Mouse (Mus musculus): ENCODE data around the gene Zbtb24.
A peak's percentile ranks its signal among the peaks of the same experiment; 100 is the strongest.

DNA sequence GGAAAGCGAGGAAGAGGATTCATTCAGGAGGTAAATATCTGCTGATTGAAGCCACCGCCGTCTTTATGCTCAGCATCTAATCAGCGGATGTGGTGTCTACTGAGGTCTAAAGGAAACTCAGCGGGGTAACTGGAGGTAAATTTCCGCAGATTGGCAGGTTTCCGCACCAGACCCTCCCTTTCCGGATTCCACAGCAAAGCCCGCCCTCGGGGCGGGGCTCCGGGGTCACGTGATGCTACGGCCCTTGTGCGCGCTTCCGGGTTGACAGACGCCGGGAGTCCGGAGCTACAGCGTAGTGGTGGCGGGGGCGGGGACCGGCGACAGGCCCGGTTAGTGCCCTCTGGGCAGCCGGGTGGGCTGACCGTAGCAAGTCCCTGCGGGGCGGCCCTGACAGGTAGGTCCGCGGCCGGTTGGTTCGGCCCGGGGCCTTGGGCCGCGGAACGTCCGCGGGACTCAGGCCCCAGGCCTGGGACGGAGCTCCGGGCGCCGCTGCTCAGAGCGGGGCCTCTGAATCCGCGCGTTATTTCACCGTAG lies at the start of gene Zbtb24:
- no peak for TF ChIP-seq CTCF (IDR thresholded peaks at IDR 0.05; ENCODE audit: borderline replicate concordance, insufficient read depth, low read length)
- peak; percentile 91 for TF ChIP-seq POLR2A (IDR thresholded peaks at IDR 0.05; ENCODE audit: low read depth, low read length)

All from embryonic fibroblast, embryonic 13.5 days (primary cell).